Mouse (Mus musculus) monocyte, adult 2 months (primary cell): ENCODE measurements around the gene Itga3.
"Not testable (repeated sequence)": the region's sequence is repeated elsewhere in the genome, so short reads cannot be mapped to it uniquely, and the experiment has no call there.

Experiments used
- DNase-seq, 2 experiments: peaks; one replicate each; pipeline ENCODE4 v3.0.0; 2022; ENCODE audit warnings: low spot score in 2 of 2, low read depth in 1 of 2

Itga3 gene

DNA sequence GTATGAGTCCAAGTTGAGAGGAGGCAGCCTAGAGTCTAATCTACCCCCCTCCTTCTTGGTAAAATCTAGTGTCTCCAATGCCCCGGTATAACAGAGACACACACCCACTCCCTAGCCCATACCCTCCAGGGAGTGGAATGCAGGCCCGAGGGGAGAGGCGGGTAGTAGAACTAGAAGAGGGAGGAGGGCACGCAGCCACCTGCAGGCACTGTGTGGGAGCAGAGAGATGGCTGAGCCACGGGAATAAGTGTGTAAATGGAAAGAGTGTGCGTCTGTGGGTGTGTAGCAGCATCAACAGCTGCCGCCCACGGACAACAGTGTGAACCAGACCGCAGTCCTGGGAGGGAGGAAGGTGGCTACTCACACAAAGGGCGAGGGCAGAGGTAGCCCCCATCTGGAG lies 41.7 kb downstream of the Itga3 start:
- DNase-seq: no peak

DNA sequence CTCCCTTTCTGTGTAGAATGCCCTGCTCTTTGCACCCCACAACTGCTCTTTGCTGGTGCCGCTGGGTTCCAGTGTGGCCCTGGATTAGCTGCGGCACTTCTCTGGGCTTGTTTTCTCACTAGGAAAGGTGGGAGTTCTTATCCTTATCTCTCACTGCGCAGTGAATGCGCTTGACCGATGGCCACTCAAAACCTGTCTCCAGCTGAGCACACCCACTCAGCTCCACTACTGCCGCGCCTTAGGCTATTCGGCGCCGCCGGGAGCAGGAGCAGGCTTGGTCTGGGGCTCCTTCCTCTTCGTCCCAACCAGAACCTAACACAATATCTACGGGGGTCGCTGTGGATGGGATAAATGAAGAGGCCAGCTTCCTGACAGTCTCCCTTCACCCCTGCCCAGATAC lies 43.0 kb downstream of the Itga3 start:
- no peak for DNase-seq

DNA sequence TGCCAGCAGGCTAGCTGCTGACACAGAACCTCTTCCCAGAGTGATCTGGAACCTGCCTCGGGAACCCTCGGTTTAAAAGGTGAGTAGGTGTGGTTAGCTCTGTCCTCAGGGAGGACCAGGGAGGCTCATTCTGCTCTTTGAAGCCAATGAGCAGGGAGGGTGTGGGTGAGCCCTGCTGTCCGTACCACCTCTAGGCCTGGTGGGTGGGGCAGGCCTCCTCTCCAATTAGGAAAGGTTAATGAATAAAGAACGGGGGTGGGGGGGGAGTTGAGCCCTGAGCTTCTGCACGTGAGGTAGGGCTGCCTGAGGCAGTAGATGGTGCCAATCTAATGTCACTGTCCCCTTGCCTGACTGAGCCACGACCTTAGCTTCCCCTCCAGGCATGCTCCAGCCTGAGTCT lies 43.7 kb downstream of the Itga3 start:
- DNase-seq: no peak

DNA sequence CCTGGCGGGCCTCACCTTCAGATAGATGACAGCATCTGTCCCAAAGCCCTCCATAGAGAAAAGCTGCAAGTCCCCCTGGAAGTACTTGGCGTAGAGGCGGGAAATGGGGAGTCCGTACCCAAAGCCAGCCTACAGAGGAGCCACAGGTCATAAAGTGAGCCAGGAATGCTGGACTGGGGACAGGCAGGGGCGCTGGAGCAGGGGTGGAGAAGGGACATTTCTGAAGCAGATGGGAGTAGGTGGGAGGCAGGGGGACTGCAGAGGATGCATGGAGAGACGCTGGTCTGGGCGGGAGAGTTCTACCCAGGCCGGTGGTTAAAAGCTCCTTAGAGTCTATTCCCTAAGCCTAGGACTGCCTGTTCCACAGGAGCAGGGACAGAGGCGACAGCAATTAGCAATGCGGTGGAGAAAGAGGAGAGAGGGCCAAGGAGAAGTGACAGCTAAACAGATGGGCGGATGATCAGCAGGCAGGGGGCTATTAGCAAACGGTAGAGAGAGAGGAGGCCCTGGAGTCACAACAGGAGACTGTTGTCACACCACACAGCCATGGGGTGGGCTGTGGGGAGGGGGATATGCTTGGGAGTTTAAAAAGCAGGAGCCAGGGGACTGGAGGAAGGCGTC lies 48.6 kb downstream of the Itga3 start:
- no peak for DNase-seq

DNA sequence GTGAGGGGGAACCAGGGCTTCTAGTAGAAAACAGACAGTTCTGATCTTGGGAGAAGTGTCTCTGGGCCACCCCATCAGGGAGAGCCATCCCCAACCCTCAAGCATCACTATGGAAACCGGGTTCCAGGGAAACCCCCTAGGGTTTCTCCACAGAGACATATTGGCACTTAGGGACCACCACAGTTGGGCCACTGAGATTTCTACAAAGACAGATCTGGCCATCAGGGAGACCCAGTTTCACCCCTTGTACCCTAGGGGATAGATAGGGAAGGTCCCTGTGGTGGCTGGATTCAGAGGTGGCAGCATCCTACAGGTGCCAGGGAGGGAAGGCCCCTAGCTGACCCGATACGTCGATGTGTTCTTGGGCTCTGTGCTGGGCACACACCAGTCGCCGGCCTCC lies 49.8 kb downstream of the Itga3 start:
- DNase-seq: no peak

DNA sequence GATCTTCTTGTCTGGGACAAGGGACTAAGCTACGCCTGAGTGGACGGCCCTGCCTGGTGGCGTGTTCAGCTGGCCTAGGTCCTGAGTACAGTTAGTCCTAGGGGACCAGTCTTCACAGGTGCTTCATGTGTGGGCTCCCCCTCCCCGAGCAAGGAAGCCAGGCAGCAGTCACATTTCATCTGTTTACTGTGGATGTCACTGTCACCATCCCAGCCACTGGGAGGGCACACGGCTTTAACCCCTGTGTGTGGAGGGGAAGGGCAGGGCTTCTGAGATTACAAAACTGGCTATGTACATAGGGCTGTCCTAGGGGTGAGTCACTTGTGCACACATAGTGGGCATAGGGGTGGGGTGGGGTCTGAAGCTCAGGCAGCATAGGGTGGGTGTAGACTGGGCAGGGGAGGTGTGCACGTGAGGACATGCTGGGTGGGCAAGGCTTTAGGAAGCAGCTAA lies 50.5 kb downstream of the Itga3 start:
- no peak for DNase-seq

DNA sequence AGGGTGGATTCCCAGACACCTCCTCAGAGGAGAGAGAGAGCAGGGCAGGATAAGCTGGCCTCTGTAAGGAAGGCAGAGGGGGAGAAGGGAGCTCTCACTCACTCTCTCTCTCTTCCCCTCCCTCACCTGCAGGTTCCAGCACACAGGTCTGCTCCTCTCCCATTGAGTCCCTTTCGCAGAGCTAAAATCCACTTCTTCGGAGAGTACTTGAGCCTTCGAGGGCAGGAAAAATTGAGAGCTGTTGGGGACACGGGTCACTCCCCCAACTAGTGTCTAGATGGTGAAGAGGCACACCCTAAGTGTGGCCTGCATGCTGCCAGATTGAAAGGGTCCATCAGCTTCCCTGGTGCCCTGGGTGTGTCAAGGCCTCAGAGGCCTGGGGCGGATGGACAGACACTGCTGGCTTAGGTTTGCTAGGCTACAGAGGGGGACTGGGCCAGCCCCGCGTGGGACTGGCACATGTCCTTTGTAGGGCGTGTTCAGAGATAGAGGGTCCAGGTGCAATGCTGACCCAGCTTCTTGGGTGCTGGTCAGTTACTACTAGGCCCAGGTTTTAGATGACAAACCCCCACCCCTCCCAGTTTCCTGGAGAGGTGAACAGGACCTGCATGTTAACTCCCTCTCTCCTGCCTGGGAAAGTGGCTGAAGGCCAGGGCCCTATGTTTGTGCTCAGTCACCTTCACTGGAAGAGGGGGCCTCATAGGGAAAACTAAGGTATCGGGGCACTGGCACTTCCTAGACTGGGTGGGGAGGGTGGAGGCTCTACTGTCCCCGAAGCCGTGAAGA lies 51.2 kb downstream of the Itga3 start:
- no peak for DNase-seq

DNA sequence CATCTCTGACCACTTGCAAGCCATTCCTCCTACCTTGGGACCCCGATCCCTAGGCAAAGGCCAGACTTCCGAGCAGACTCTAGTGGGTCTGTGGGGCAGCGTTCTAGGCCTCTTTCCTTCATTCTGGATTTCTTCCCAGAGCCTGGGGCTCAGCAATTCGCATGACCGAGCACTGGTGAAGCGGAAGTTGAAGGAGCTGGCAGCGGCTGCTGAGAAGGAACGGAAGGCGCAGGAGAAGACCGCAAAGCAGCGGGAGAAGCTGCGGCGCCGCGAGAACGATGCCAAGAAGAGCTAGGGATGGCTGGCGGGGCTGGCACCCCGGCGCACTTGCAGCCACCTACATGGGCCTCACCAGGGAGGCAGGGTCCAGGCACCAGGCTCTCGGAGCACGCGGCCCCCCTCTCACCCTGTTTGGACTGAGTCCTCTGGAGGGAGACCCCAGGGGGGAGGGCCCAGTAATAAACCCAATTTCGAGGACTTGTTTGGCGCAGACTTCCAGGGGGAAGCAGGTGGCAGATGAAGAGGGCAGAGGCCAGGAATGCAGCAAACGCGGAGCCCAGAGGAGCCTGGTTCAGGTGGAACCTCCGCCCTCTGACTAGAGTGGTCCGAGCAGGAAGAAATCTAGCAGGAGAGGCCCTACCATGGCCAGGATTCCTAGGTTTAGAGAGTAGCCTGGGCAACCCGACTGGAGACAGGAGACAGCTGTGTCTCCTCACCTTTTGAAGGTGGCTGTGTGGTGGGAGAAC lies 52.0 kb downstream of the Itga3 start:
- DNase-seq: no peak

DNA sequence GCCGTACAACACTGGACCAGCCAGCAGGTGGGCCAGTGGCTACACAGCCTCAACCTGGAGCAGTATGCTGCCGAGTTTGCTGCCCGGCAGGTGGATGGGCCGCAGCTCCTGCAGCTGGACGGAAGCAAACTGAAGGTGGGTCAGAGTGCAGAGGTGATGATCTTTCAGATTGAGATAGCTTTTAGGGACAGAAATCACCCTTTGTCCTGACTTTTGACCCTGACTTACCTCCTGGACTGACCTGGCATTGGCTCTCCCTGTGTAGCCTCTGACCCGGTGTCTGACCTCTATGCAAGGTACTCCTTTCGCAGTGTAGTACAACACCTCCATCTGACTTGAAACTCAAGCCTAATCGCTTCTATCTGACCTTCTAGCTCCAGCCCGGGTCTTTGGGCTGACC lies 53.1 kb downstream of the Itga3 start:
- DNase-seq: no peak

DNA sequence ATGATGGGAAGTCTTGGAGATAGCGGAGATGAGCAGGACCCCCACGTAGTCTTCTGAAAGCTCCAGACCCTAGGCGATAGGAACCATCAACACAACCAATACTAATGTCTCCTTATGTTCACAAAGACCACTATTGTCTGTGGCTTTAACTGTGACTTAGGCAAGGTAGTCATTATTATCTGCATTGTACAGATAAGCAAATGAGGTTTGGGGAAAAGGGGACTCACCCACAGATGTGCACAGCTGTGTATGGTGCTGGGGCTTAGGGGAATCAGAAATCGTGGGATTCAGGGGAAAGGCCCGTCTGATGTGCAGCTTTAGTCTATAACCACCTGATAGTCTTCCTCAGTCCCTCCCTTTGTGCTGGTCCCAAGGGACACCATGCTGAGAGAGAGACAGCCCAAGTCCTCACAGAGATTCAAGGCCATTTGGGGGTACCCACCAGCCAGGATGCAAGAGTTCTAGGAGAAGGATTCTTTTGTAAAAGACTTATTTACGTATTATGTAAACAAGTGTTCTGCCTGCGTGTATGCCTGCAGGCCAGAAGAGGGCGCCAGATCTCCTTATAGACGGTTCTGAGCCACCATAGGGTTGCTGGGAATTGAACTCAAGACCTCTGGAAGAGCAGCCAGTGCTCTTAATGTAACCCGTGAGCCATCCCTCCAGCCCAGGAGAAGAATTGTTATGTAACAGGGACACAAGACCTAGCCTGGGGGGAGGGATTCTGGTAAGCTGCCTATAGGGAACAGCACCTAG lies 54.2 kb downstream of the Itga3 start:
- DNase-seq: no peak

DNA sequence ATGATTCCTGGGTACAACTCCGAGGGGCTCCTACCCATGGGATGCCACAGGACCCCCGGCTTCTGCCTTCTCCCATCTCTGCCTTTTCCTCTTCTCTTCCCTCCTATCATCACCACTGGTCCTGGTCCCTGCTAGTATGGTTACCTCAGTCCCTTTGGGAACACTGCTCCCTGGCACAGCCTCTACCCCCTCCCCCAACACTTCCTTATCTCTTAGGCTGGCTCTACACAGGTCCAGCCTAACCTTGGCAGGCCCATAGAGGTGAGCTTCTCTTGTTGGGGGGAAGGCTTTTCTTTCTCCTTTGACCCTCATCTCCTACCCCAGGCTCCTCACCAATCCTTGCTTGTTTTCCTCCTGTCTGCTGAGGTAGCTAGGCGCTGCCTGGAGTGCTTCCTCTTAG lies 61.1 kb downstream of the Itga3 start:
- no peak for DNase-seq

DNA sequence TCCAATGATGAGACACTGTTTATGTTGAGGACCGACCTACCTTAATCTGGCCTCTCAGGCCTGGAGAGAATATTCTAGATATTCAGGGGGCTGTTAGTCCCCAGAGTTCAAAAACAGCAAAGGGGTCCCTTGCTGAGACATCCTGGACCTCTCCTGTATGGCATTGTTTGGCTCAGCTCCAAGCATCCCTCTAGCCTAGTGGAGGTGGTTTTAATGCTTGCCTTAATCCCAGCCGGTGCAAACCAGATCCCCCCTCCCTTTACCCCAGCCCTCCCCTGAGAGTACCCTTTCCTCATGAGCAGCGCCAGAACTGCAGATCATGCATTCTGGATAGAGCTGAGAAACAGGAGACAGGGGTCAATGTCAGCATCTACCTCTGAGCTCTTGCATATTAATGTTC lies 64.1 kb downstream of the Itga3 start:
- no peak for DNase-seq

DNA sequence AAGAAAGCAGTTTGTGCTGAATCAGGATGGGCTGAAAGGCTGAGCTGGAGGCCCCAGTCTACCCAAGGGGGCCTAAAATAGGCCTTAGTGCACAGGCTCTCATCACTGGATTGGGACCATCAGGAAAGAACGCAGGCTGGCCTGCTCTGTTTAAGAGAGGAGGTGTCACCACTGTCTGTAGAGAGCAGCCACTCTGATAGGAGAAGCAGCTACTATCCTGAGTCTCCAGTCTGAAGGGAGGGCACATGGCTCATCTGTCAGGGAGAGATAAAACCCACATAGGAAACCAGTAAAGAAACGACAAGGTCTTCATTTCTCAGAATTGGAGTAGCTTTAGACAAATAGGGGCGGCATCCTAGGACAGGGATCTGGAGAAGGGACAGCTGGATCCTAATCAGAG lies 64.5 kb downstream of the Itga3 start:
- no peak for DNase-seq

DNA sequence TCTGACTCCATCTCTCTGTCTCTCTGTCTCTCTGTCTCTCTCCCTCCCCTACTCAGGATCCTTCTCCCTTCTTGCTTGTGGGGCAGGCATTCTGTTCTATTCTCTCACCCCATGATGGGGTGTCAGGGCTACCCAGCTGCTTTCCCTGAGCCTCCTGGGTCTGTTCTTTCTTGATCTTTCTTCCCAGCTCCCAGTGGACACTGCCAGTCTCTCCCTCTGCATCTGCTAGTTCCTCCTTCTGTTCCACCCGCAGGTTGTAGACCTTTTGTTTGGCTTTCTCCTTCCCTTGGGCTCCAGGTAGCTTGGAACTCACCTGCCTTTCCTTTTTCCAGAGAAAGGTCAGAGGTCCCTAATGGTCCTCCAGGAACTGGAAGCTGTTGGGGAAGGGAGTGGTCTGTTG lies 65.2 kb downstream of the Itga3 start:
- no peak for DNase-seq

DNA sequence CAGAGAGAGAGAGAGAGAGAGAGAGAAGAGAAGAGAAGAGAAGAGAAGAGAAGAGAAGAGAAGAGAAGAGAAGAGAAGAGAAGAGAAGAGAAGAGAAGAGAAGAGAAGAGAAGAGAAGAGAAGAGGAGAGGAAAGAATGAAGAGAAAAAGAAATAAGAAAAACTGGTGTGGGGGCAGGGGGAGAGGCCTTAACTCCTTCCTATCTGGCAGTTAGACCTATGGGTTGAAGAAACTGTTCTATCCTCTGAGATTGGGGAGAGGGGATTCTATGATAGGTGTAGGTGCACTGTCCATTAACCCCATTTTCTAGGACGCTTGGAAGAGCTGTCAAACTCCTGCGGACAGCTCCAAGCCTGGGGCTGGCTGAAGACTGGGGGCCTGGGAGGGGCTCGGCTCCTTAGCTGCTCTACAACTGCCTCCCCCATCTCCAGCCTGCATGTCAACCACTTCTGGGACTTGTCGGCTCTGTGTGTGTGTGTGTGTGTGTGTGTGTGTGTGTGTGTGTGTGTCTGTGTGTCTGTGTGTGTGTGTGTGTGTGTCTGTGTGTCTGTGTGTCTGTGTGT lies 65.7 kb downstream of the Itga3 start:
- not testable (repeated sequence) for DNase-seq

DNA sequence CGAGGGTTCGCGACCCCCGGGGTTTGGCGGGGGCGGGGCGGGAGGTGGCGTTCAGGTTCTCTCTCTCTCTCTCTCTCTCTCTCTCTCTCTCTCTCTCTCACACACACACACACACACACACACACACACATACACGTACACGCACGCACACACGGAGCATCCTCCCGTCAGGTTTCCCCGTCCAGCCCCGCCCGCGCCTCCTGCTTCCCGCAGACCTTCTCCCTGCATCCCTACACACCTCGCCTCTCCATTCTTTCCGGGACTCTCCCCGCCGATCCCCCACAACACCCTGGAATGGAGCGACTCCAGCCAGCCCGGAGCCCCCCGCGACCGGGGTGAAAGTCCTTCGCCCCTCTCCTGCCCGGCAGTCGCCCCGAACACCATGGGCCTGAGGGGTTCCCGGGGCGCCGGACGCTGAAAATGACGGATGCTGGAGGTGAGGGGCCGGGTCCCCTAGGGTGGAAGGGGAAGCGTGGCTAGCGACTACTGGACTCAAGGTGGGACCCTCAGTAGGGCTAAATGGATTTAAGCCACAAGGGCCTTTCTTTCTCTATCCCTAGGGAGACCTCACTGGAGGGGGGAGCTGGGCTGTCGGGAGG lies 66.4 kb downstream of the Itga3 start:
- DNase-seq: no peak

DNA sequence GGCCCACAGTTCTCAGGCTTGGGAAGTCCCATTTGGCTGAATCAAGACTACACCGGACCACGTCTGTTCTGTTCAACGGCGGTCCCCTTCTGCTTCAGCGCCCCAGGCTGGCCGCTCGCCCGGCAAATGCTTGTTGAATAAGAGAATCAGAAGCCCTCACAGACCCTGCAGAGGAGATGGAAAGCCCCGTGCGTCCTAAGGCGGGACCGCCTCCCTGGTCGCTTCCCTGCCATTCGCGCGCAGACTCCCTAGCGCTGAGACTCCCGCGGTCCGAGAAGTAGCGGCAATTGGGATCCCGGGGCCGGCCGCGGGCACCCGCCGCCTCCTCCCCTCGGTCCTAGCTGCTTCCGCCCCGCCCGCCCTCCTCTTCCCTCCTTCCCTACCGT lies 67.0 kb downstream of the Itga3 start, which contains the start of gene Samd14:
Gene Samd14, plus strand, starts transcription at position 251 of the 386 bp plus-strand sequence.
- no peak for DNase-seq

DNA sequence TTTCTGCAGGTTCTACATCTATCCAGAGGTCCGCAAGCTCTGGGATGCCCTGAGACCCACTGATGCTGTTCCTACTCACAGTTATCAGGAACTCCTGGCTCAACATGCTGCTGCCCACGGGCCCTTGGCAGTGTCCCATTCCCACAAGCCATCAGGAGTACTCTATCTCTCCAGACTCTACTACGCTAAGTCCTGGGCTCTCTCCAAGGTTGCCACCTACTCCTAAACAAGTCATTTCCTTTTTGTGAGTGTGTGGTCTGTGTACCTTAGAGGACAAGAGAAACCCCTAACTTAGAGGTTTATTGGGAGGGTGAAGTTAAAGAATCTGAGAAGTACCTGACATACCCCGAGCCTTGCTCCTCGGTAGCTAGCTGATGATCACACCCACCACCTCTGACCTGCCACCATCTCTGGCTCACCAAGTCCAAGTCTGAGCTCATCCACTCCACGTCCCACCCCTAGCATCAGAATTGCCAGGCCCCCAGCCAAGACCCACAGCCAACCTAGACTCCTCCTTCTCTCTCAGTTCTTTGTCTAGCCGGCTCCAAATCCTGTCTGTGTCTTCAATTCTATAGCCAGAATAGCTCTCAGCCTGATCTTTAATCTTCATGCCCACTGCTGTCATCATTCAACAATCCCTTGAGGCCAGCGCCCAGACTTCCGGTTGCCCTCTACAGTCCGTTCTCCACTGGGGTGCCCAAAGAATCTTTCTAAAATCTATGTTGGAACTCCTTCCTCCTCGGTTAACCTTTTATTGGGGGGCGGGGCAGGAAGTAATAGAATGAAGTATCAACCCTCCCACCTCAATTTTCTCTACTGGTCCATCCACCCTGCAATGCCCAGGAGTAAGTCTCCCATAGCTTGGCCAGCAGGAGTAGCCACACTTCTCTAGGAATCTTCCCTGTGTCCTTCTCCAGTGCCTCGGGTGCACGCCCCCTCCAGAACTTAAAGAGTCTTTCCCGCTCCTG lies 67.7 kb downstream of the Itga3 start:
- no peak for DNase-seq

DNA sequence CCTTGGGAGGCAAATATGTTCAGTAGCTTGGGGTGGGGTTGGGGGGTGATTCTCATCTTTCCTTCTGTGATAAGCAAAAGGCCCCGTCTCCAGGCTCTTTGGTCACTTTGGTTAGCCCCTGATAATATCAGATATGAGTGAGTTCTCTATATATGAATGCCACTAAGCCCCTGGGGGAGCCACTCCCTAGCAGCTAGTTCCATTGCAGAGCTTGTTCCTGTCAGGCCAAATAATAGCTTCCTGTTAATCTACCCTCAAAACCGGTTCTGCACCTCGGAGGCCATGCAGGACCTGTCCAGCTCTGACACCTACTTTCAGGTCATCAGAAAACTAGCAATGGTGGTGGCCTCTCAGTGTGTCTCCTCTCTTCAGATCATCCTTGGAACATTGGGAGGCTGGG lies 69.2 kb downstream of the Itga3 start:
- DNase-seq: no peak
